Mouse (Mus musculus) brain, embryonic 14.5 days (tissue): ENCODE data around the gene Mx1.

Experiments used
- CTCF ChIP-seq: fragments of 200-500 bp; IDR thresholded peaks from 2 replicates; pipeline ENCODE4 v1.5.1; 2012; ENCODE audit warnings: inconsistent platforms, mild to moderate bottlenecking, moderate library complexity, borderline replicate concordance; ENCODE audit not compliant: insufficient read depth, insufficient read length; ENCODE audit errors: extremely low read depth
- POLR2A ChIP-seq: fragments of 200-500 bp; IDR thresholded peaks from 2 replicates; pipeline ENCODE4 v1.6.1; 2012; ENCODE audit warnings: mild to moderate bottlenecking, inconsistent platforms, borderline replicate concordance; ENCODE audit not compliant: poor library complexity, insufficient read depth, insufficient read length, severe bottlenecking; ENCODE audit errors: extremely low read depth

GRCm38 (mm10) chr16:97437448-97438056, 25.2 kb downstream of the Mx1 start:
- TF ChIP-seq CTCF (no peak), POLR2A (no peak)
